Mouse (Mus musculus): Measurements from ENCODE around the gene Arfgef3. TPM values are rescaled to one million over a fixed set of nuclear protein-coding genes. Genes with fewer than 3 reads are reported as not detected.
"Not testable (repeated sequence)": the region's sequence is repeated elsewhere in the genome, so short reads cannot be mapped to it uniquely, and the experiment has no call there.

Gene Arfgef3
- polyA plus RNA-seq, 1 experiment, result 25.6 TPM

DNA sequence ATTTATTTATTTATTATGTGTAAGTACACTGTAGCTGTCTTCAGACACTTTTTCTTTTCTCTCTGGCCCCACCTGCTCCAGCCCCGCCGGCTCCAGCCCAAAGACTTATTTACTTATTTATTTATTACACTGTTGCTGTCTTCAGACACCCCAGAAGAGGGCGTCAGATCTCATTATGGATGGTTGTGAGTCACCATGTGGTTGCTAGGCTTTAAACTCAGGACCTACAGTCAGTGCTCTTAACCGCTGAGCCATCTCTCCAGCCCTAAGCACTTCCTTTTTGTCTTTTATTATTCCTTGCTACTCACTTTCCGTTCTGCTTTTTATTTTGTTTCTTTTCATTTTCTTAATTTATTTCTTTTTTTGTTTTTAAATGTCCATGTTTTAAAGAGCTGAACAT, 182.3 kb downstream of the Arfgef3 start:
- H3K4me3 ChIP-seq (ENCODE audit: insufficient read depth, low read length), result no peak overlapping the region
- TF ChIP-seq CTCF (IDR thresholded peaks at IDR 0.05; ENCODE audit: extremely low read depth, insufficient read depth, low read length) (no peak), POLR2A (IDR thresholded peaks at IDR 0.05; ENCODE audit: extremely low read depth, insufficient read depth, low read length) (no peak)
- H3K27ac ChIP-seq (ENCODE audit: insufficient read depth, low read length), result no peak overlapping the region
- no peaks in the 10 kb centered on the region for H3K4me1 ChIP-seq (ENCODE audit: control insufficient read depth, insufficient read depth, low read length)

DNA sequence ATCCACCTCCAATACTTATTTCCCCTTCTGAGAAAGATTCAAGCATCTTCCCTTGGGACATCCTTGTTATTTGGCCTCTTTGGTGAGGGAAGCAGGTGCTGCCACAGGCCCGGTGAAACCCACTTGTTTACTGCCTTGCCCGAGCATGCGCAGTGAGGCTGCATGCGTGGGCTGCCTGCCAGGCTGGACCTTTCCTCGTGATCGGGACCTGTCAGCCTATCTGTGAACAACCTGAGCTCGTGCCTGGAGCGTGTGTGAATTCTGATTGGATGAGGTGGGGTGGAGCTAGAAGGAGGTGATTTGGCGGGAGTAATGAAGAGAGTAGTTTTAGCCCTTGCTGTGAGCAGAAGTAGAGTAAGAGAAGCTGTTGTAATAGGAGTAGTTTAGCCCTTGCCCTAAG, 184.7 kb downstream of the Arfgef3 start:
- H3K4me3 ChIP-seq (ENCODE audit: insufficient read depth, low read length); H3K27ac ChIP-seq (ENCODE audit: insufficient read depth, low read length); H3K4me1 ChIP-seq (ENCODE audit: control insufficient read depth, insufficient read depth, low read length): not testable (repeated sequence)

DNA sequence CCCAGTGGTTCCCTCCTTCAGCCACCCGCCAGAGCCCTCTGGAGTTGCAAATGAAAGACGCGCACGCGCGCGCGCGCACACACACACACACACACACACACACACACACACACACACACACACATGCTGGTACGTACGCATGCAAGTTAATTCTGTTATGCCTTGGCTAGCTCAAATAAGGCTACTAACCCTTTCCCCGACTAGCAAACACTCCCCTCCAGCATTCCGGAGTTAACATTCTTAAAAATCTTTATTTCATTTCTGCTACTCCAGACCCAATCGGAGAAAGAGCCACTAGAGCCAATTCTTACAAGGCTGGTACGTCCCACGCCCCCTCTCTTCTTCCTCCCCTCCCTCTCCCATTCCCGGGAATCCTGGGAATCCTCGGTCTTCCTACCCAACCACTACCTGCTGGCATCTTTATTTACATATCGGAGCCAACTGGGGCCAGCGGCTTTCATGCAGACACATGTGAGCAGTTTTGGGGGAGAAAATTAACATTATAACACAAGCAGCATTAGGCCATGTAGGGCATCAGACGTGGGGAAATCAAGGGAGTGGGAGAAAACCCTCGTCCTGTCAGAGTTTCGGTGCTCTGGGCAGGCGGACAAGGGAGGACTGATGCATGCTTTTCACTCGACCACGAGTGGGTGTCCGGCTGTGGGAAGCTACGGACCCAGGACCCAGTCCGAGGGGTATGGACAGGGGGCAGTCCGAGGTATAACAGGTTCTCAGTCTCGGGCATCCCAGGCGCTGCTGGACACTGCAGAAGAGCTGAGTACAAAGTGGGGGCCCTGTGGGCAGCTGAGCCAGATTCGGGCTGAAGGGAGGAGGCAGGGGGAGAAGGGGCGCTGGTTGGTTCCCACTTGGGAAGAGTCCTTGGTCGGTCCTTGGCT, 194.2 kb downstream of the Arfgef3 start:
- no peak for TF ChIP-seq CTCF (IDR thresholded peaks at IDR 0.05; ENCODE audit: extremely low read depth, insufficient read depth, low read length)
- no peak for TF ChIP-seq POLR2A (IDR thresholded peaks at IDR 0.05; ENCODE audit: extremely low read depth, insufficient read depth, low read length)
- Histone ChIP-seq H3K27ac (ENCODE audit: insufficient read depth, low read length) (no peak overlapping the region), H3K4me1 (ENCODE audit: control insufficient read depth, insufficient read depth, low read length) (no peaks in the 10 kb centered on the region)

DNA sequence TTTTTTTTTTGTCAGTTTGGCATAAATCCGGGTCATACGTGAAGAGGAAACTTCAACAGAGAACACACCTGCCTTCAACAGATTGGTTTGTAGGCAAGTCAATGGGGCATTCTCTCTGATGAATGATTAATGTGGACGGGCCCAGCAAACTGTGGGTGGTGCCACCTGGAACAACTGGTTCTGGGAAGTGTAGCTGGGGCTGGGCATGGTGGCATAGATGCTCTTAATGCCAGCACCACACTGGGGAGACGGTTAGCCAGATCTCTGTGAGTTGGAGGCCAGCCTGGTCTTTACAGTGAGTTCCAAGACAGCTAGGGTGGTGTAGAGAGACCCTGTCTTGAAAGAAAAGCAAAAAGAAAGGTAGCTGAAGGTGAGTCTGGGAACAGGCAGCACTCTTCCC, 196.4 kb downstream of the Arfgef3 start:
- no peak overlapping the region for H3K27ac ChIP-seq (ENCODE audit: insufficient read depth, low read length)
- H3K4me1 ChIP-seq (ENCODE audit: control insufficient read depth, insufficient read depth, low read length), result no peaks in the 10 kb centered on the region
- TF ChIP-seq CTCF (IDR thresholded peaks at IDR 0.05; ENCODE audit: extremely low read depth, insufficient read depth, low read length), result no peak
- TF ChIP-seq POLR2A (IDR thresholded peaks at IDR 0.05; ENCODE audit: extremely low read depth, insufficient read depth, low read length), result no peak
- no peak overlapping the region for H3K4me3 ChIP-seq (ENCODE audit: insufficient read depth, low read length)

More for the DNA sequence above, 194.2 kb downstream of the Arfgef3 start:
- peak overlapping the region; percentile 26 for H3K4me3 ChIP-seq (ENCODE audit: insufficient read depth, low read length)

DNA sequence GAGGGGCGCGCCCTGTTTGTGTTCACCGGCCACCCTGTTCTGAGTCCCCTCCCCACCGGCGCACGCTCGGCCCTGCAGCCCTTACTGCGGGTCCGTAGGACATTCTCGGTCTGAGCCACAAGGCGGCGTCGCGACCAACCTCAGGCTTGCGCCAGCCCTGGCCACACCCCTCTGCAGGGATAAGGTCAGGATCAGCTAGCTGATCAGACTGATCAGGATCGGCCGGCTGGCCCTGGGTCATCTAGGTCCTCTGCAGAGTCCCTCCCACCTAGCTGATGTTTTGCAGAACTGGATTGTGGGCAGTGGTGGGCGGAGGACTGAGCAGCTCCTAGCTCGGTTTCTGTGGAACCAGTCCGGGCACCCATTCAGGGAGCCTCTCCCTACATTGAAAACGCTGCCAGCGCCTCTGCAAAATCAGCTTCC, 197.9 kb downstream of the Arfgef3 start, which contains the start of gene Hebp2:
TSS of gene Hebp2 (minus strand) at position 264 of the 423 bp plus-strand sequence.
- peak within 1 kb of the TSS; percentile 39 for H3K4me3 ChIP-seq (ENCODE audit: insufficient read depth, low read length)
- no peak within 1 kb of the TSS for H3K27ac ChIP-seq (ENCODE audit: insufficient read depth, low read length)
- peak; percentile 57 for TF ChIP-seq CTCF (IDR thresholded peaks at IDR 0.05; ENCODE audit: extremely low read depth, insufficient read depth, low read length)
- TF ChIP-seq POLR2A (IDR thresholded peaks at IDR 0.05; ENCODE audit: extremely low read depth, insufficient read depth, low read length), result no peak; the same call in 1 of the 2 replicates
- no peaks in the 10 kb centered on the region for H3K4me1 ChIP-seq (ENCODE audit: control insufficient read depth, insufficient read depth, low read length)

DNA sequence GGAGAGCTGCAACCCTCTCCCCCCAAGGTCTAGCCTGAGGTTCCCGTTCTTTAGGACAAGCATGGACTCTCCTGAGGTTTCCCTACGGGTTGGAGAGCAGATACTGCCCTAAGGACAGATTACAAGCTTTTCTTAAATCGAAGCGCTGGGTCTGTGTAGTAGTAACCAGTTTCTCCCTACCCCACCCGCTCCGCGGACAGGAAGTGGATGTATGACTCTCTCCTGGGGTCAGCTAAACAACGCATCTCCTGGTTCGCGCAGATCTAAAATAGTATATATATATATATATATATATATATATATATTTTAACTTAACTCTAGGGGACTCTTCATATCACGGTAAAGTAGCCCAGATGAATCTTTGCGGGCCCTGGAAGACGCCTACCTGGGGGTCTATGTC, 198.4 kb downstream of the Arfgef3 start:
- peak overlapping the region; percentile 39; the same call in 1 of the 2 replicates for H3K4me3 ChIP-seq (ENCODE audit: insufficient read depth, low read length)
- no peak overlapping the region for H3K27ac ChIP-seq (ENCODE audit: insufficient read depth, low read length)
- TF ChIP-seq POLR2A (IDR thresholded peaks at IDR 0.05; ENCODE audit: extremely low read depth, insufficient read depth, low read length) (no peak), CTCF (IDR thresholded peaks at IDR 0.05; ENCODE audit: extremely low read depth, insufficient read depth, low read length) (no peak)
- H3K4me1 ChIP-seq (ENCODE audit: control insufficient read depth, insufficient read depth, low read length), result no peaks in the 10 kb centered on the region

DNA sequence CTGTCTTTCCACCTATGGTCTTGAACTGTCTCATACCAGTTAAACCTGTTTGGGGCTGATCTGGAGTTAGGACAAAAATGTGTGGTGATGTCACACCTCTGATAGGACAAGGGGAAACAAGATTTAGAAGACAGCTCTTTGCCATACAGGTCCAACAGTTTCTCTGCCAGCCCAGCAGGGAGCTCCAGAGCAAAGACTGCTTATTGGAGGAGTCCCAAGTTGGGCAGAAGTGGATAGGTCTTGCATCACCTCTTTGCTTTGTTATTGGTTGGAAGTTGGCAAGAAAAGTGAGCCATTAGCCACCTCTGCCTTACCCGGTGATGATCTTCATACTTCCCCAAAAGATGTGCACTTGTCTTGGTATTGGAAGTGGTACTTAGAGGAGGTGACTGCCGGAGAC, 206.9 kb downstream of the Arfgef3 start:
- Histone ChIP-seq H3K27ac (ENCODE audit: insufficient read depth, low read length) (no peak overlapping the region), H3K4me1 (ENCODE audit: control insufficient read depth, insufficient read depth, low read length) (no peaks in the 10 kb centered on the region), H3K4me3 (ENCODE audit: insufficient read depth, low read length) (no peak overlapping the region)
- TF ChIP-seq POLR2A (IDR thresholded peaks at IDR 0.05; ENCODE audit: extremely low read depth, insufficient read depth, low read length) (no peak), CTCF (IDR thresholded peaks at IDR 0.05; ENCODE audit: extremely low read depth, insufficient read depth, low read length) (no peak)

DNA sequence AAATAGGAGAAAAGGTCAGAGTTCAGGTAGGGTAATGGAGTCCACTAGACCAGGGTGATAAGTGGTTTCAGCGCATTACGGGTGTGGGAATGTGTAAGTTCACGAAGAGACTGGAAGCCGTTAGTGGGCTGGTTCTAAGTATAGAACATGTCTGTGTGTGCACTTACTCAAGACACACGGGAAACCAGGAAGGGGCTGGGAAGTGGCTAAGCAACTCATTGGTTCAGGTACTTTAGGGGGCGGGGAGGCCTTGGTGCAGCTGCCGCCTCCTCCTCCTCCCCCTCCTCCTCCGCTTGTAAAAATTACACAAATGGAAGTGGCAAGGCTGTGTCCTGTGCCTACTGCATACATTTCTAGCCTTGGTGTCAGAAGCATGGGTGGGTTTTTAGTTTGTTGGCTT, 211.5 kb downstream of the Arfgef3 start:
- H3K27ac ChIP-seq (ENCODE audit: insufficient read depth, low read length), result no peak overlapping the region
- TF ChIP-seq CTCF (IDR thresholded peaks at IDR 0.05; ENCODE audit: extremely low read depth, insufficient read depth, low read length) (no peak), POLR2A (IDR thresholded peaks at IDR 0.05; ENCODE audit: extremely low read depth, insufficient read depth, low read length) (no peak)
- H3K4me3 ChIP-seq (ENCODE audit: insufficient read depth, low read length), result no peak overlapping the region
- peaks cover 3% of the 10 kb centered on the region; the same call in 1 of the 2 replicates for H3K4me1 ChIP-seq (ENCODE audit: control insufficient read depth, insufficient read depth, low read length)

Other genes starting within 250 kb of the Arfgef3 start
- gene Hebp2, start 197.9 kb downstream of the Arfgef3 start, polyA plus RNA-seq (2012; rRNA removed), result 2.8 and 3.4 TPM in 2 replicates
- gene Gm4922, start 42.8 kb upstream of the Arfgef3 start, polyA plus RNA-seq (2012; rRNA removed), result not detected in 2 replicates
- gene Perp, start 101.1 kb upstream of the Arfgef3 start, polyA plus RNA-seq (2012; rRNA removed), result 5.7 and 6.6 TPM in 2 replicates